Mouse (Mus musculus): ENCODE data around the gene Fn1. TPM values are rescaled to one million over a fixed set of nuclear protein-coding genes. Genes with fewer than 3 reads are reported as not detected.

The Fn1 gene
- total RNA-seq, 2 experiments from 2014 or later, result 260 to 367 TPM

DNA sequence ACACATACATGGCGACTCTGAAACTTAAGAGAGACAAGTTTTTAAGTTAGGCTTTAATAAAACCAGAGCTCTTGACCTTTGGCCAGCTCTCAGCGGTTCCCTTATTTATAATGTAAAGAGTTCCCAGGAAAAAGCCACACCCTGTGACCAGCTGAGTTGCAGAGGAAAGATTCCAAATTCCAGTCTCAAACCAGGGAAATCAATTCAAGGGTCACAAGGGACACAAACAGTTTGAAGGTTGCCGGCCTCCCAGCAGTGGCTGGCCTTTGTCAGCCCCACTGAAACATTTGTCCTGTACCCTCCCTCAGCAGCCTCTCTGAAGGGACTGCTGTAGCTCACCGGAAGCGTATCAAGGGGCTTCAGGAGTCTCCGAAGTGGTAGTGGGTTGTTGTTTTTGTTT is 2.3 kb downstream of the Fn1 start:
- no peak for DNase-seq

- no peak for DNase-seq
Observed at GRCm38 (mm10) chr1:71648166-71648565, 4.8 kb downstream of the Fn1 start.

DNA sequence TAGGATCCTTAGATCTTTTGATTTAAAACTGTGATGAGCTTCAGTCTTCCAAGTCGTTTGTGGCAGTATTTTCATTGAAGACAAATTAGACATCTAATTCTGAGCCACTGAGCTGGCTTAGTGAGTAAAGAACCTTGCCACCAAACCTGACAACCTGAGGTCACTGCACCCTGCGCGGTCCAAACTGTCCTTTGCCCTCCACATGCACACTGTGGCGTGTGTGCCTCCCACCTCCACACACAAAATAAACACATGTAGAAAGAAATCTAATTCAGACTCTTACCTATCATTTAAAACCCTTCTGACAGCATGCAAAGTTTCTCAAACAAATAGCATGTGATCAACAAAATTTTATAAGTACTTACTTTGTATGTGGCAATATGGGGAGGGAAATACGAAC is 6.2 kb downstream of the Fn1 start:
- no peak for DNase-seq

- DNase-seq, result no peak
Observed at GRCm38 (mm10) chr1:71645999-71646398, 7.0 kb downstream of the Fn1 start.

- no peak for DNase-seq
Observed at GRCm38 (mm10) chr1:71645466-71645865, 7.5 kb downstream of the Fn1 start.

DNA sequence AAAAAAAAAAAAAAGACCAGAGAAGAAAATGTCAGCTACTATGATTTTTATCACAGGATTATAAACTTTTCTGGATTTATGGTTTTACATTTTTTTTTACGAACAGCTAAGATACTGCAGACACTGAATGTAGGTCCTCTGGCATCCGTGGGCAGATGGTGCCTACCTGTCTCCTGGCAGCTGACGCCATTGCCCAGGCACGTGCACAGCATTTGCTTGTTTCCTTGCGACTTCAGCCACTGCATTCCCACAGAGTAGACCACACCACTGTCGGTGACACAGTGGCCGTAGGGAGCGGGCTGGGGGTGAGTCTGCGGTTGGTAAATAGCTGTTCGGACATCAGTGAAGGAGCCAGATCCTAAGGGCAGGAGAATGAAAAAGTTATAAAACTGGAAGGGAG is 10.2 kb downstream of the Fn1 start:
- DNase-seq, result no peak

DNA sequence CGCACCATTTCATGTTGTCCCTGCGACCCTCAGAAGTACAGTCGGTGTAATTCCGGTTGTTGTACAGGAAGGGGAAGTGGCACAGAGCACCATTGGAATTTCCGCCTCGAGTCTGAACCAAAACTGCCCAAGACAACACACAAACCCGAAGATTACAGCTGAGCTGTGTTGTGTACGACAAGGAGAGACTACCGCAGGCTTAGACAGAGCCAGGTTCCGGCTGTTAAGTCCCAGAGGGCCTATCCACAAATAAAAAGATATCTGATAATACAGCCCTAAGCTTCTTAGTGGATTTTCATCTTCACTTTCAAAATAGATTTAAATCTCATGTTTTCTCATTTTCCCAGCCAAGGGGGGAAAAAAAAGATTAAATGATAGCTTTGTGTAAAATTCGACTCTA is 11.8 kb downstream of the Fn1 start:
- no peak for DNase-seq

GRCm38 (mm10) chr1:71640157-71640556 is 12.8 kb downstream of the Fn1 start:
- DNase-seq, result no peak

GRCm38 (mm10) chr1:71636665-71637064 is 16.3 kb downstream of the Fn1 start:
- no peak for DNase-seq

DNA sequence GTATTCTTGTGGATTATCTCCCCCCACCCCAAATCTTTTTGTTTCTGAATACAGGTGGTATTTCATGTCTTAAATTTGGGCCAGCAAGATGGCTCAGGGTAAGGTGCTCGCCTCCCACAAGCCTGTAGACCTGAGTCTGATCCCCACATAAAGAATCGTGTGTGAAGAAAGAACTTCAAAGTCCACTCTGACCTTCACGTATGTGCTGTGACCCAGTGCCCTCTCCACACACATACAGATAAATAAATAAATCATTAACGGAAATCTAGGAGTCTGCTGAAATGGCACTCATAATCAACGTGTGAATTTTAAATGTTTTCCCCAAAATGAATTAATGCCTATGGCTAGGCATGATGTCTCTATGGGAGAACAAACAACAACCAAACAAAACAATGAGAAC is 16.9 kb downstream of the Fn1 start:
- no peak for DNase-seq

- no peak for DNase-seq
Observed at GRCm38 (mm10) chr1:71635101-71636014, 17.6 kb downstream of the Fn1 start.

- DNase-seq, result no peak
Observed at GRCm38 (mm10) chr1:71634471-71634981, 18.5 kb downstream of the Fn1 start.

DNA sequence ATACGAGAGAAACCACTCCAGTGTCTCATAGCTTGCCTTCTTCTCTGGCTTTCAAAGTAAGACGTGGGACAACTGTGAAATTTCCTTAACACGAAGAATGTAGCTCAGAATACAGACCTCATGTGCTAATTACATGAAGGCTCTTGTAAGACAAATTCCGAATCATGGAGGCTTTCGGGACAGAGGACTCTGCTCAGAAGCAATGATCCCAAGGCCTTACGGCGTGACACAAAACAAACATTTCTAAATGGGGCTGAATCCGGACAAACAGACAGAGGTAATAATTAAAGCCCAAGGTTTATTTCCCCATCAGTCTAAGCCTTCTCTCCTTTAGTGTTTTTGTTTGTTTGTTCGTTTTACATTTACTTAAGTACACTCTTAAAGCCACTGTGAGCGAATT is 20.6 kb downstream of the Fn1 start:
- DNase-seq, result no peak

DNA sequence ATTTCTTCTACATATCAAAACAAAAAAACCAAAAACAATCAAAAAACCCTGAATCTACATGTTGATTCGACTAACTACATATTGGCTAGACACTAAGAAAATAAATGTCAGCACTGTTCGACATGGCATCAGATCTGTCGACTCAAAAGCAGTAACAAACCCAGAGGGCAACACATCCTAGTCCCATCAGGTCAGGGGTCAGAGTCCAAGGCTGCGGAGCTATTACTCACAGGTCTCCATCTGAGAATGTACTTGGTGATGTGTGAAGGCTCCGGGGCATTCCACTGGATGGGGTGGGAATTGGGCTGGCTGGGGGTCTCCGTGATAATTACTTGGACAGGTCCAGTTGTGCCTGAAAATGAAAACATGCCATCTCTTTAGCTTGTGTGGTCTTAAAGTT is 21.2 kb downstream of the Fn1 start:
- no peak for DNase-seq

- no peak for DNase-seq
Observed at GRCm38 (mm10) chr1:71630243-71630642, 22.8 kb downstream of the Fn1 start.

- DNase-seq, result no peak
Observed at GRCm38 (mm10) chr1:71623625-71624024, 29.4 kb downstream of the Fn1 start.

DNA sequence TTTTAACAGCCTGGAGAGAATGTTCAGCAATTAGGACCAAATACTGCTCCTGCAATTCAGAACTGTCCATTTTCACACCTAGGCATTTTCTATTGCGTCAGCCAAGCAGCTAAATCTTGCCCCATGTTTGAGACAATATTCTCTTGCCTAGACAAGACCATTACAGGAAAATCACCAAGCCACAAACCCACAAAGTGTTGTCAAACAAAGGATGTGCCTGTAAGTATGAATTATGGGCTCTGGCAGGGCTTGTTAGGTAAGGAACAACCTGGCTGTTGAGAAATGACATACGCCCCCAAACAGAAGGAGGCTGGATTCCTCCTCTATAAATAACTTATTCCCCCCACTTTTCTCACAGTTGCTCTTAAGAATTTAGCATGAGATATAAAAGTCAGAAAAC is 31.5 kb downstream of the Fn1 start:
- DNase-seq, result no peak

DNA sequence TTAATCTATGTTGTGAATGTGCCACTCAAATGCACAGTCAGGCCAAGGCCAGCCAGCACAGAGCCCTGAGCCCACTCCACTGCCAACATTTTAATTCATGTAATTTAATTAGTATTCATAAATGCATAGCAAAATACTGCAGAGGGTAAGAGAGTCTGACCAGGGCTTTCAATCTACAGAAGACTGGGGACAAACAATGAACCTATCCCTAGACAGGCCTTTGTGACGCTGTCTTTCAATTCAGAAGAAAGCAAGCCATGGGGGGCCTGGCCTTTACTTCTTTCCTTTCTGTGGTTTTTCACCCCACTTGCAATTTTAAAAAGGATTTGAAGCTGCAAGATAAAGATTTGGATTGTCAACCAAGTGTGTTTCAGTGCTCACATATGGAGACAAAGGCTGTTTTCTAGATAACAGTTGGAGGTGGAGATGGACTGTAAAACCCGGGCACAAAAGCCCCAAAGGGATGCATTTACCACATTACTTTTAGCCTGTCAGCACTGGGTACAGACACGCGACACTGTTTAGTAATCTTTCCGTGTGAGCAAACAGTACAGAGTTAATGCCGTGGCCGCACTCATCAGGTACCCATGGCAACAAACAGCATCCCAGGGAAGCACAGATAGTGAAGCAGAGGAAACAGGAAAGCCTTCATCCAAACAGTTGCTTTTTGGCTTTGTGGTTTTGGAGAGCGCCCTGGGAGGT is 38.3 kb downstream of the Fn1 start:
- no peak for DNase-seq

DNA sequence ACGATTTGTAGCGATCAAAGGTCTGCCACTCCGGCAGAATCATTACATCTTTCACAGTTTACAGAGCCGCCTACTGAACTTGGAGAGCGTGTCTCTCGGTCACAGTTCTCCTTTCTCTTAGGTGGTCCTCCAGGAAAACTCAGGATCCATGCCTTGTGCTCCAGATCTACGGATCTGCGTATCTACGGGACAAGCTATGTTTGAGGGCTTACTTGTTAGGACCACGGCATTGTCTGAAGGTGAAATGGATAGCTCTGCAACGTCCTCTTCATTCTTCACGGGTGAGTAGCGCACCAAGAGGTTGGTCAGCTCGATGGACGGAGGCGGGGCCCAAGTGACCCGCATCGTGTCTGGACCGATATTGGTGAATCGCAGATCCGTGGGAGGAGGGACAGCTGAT is 40.7 kb downstream of the Fn1 start:
- no peak for DNase-seq

DNA sequence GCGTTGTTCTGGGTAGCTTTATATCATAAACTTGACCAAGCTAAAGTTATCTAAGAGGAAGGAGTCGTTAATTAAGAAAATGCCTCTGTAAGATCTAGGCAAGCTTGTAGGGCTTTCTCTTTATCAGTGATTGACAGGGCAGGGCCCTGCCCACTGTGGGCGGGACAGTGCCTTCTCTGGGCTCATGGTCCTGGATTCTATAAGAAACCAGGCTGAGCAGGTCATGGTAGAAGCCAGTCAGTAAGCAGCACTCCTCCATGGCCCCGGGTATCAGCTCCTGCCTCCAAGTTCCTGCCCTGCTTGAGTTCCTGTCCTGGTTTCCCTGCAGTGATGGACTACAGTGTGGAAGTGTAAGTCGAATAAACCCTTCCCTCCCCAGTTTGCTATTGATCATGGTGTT is 43.1 kb downstream of the Fn1 start:
- no peak for DNase-seq

DNA sequence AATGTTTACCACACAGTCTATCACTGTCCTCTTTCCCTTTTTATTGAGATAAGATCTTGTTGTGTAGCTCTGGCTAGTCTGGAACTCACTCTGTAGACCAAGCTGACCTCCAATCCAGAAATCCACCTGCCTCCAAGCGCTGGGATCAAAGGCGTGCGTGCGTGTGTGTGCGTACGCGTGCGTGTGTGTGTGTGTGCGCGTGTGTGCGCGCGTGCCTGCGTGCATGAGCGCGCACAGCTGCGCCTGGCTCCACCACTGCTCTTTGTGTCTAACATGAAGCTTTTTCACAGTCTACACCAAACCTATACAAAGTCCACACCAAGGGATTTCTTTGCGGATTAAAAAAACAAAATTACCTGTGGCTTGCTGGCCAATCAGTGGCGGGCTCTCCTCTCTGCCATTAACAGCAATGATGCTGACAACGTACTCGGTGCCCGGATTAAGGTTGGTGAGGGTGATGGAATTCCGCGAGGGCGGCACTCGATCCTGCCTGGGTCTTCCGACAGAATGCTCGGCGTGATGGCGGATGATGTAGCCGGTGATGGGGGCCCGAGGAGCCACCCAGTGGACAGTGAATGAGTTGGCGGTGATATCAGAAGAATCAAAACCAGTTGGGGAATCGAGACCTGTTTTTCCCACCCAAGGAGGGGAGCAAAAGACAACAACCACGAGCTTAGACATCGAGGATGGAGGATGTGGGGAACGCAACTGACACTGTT is 43.8 kb downstream of the Fn1 start:
- DNase-seq, result no peak

DNA sequence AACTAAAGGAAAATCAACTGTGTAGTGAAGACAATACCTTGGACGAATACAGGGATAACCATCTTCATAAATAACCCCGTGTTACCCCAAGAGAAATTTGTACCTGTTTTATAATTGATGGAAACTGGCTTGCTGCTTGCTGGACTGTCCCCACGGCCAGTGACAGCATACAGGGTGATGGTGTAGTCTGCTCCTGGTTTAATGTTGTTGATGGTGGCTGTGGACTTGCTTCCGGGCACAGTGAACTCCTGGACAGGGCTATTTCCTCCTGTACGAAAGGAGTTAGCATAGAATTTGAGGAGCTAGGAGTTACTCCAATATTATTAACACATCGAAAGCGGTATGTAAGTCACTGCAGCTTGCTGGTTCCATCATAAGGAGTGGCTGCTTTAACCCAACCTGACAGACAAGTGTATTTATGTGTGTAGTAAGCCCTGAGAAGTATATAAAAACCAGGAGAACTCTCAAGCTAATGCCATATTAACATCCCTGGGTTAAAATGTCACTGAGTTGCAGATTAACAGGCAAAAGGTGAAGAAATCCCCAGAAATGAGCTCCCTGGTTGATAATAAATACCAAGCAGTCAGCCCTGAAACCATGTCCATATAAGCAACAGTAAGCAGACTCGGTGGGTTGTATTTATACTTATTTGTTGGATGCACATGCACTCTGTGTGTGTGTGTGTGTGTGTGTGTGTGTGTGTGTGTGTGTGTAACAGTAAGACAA is 46.2 kb downstream of the Fn1 start:
- DNase-seq, result no peak
